Mouse (Mus musculus): ENCODE measurements around the gene Inpp5k. TPM values are rescaled to one million over a fixed set of nuclear protein-coding genes. Genes with fewer than 3 reads are reported as not detected.

The Inpp5k gene
- polyA plus RNA-seq, 1 experiment: 66.1 TPM

DNA sequence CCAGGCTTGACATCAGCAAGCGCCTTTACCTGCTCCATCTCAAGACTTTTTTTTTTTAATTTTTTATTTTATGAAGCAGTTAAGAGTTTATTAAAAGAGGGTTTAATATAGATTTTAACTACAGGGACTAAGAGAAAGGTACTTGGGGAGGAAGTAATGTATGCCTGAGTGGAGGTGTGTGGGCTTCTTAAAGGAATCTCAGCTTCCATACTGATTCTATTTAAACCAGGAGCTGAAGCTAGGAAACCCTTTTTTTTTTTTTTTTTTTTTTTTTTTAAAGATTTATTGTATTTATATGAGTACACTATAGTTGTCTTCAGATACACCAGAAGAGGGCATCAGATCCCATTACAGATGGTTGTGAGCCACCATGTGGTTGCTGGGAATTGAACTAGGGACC is 16.0 kb upstream of the Inpp5k start:
- no peak for TF ChIP-seq CTCF (IDR thresholded peaks at IDR 0.05; ENCODE audit: extremely low read depth, insufficient read depth, low read length)
- TF ChIP-seq POLR2A (IDR thresholded peaks at IDR 0.05; ENCODE audit: extremely low read depth, insufficient read depth, low read length): no peak
- H3K4me1 ChIP-seq (ENCODE audit: control insufficient read depth, insufficient read depth, low read length): peaks cover 3% of the 10 kb centered on the region
- H3K4me3 ChIP-seq (ENCODE audit: insufficient read depth, low read length): no peak overlapping the region
- no peak overlapping the region for H3K27ac ChIP-seq (ENCODE audit: insufficient read depth, low read length)

DNA sequence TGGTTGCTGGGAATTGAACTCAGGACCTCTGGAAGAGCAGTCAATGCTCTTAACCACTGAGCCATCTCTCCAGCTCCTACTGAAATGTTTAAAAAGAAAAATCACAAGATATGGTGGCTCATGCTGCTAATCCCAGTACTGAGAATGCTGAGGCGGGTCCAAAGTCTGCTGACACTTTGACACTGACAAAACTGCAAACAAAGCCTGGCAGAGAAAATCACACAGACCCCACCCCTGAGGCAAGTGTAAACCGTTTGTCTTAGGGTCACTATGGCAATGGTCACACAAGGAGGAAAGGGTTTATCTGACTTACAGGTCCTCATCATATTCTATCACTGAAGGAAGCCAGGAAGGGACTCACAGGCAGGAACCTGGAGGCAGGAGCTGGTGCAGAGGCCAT is 15.2 kb upstream of the Inpp5k start:
- TF ChIP-seq POLR2A (IDR thresholded peaks at IDR 0.05; ENCODE audit: extremely low read depth, insufficient read depth, low read length) (no peak), CTCF (IDR thresholded peaks at IDR 0.05; ENCODE audit: extremely low read depth, insufficient read depth, low read length) (no peak)
- Histone ChIP-seq H3K4me3 (ENCODE audit: insufficient read depth, low read length) (no peak overlapping the region), H3K27ac (ENCODE audit: insufficient read depth, low read length) (no peak overlapping the region), H3K4me1 (ENCODE audit: control insufficient read depth, insufficient read depth, low read length) (peaks cover 8% of the 10 kb centered on the region; the same call in 1 of the 2 replicates)

DNA sequence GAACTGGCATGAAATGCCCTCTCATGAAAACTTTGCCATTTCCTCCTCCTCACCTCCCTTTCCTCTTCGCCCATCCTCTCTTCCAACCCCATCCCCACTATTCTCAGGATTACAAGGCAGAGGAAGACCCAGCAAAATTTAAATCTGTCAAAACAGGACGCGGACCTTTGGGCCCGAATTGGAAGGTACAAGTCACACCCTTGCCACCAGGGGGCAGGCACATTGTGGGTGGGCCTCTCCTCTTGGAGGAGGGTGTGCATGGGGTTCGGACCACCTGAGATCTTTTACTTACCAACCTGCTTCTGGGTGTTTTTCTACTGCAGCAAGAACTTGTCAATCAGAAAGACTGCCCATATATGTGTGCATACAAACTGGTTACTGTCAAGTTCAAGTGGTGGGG is 11.7 kb upstream of the Inpp5k start:
- H3K27ac ChIP-seq (ENCODE audit: insufficient read depth, low read length): no peak overlapping the region
- TF ChIP-seq CTCF (IDR thresholded peaks at IDR 0.05; ENCODE audit: extremely low read depth, insufficient read depth, low read length): peak; percentile 32; the same call in 1 of the 2 replicates
- TF ChIP-seq POLR2A (IDR thresholded peaks at IDR 0.05; ENCODE audit: extremely low read depth, insufficient read depth, low read length): no peak
- H3K4me3 ChIP-seq (ENCODE audit: insufficient read depth, low read length): no peak overlapping the region
- H3K4me1 ChIP-seq (ENCODE audit: control insufficient read depth, insufficient read depth, low read length): peaks cover 8% of the 10 kb centered on the region; the same call in 1 of the 2 replicates

DNA sequence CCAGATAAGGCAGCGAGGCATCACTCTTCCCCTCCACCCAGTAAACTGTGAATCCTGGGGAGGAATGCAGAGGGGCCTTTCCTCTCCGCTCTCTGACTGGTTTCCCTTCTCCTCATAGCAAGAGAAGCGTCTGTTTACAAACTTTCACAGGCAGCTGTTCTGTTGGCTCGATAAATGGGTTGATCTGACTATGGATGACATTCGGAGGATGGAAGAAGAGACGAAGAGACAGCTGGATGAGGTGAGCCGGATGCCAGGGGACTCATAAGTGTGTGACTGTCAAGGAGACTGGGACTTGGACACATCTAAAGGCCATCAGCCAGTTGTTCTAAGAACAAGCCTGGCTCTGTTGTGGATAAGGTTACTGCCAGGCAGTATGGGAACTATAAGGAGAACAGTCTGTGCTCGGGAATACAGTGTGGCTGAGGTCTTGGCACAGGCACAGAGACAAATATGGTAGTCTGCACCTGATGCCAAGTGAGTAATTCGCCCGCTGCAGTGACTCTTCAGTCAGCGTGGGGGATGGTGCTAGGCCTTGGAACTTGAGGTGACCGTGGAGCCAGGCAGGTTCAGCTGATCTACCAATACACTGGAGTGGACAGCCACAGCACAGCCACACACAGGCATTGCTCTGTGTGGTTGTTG is 10.5 kb upstream of the Inpp5k start:
- TF ChIP-seq CTCF (IDR thresholded peaks at IDR 0.05; ENCODE audit: extremely low read depth, insufficient read depth, low read length) (no peak), POLR2A (IDR thresholded peaks at IDR 0.05; ENCODE audit: extremely low read depth, insufficient read depth, low read length) (no peak)

DNA sequence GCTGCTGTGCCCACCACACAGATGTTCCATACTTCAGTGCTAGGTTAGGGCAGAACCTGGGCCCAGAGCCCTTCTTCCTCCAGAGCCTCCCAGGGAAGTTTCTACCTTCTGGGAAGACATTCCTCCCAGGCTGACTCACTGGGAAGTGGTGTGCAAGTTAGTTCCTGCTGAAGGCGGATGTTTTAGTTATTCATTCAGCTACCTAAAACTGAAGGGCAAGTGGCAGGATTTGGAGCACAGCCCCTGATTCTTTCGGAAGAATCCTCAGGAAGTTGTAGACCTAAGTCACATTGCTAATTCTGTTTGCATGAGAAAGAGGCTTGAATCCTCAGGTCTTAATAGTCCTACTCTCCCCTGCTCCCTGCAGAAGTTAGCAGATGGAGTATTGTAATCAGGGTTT is 9.4 kb upstream of the Inpp5k start:
- TF ChIP-seq POLR2A (IDR thresholded peaks at IDR 0.05; ENCODE audit: extremely low read depth, insufficient read depth, low read length): no peak
- TF ChIP-seq CTCF (IDR thresholded peaks at IDR 0.05; ENCODE audit: extremely low read depth, insufficient read depth, low read length): no peak
- peak overlapping the region; percentile 57; the same call in 1 of the 2 replicates for H3K27ac ChIP-seq (ENCODE audit: insufficient read depth, low read length)
- H3K4me3 ChIP-seq (ENCODE audit: insufficient read depth, low read length): no peak overlapping the region
- H3K4me1 ChIP-seq (ENCODE audit: control insufficient read depth, insufficient read depth, low read length): peaks cover 10% of the 10 kb centered on the region; the same call in 1 of the 2 replicates

More for the DNA sequence above, 10.5 kb upstream of the Inpp5k start:
- H3K27ac ChIP-seq (ENCODE audit: insufficient read depth, low read length): no peak overlapping the region
- H3K4me3 ChIP-seq (ENCODE audit: insufficient read depth, low read length): no peak overlapping the region
- peaks cover 10% of the 10 kb centered on the region; the same call in 1 of the 2 replicates for H3K4me1 ChIP-seq (ENCODE audit: control insufficient read depth, insufficient read depth, low read length)

DNA sequence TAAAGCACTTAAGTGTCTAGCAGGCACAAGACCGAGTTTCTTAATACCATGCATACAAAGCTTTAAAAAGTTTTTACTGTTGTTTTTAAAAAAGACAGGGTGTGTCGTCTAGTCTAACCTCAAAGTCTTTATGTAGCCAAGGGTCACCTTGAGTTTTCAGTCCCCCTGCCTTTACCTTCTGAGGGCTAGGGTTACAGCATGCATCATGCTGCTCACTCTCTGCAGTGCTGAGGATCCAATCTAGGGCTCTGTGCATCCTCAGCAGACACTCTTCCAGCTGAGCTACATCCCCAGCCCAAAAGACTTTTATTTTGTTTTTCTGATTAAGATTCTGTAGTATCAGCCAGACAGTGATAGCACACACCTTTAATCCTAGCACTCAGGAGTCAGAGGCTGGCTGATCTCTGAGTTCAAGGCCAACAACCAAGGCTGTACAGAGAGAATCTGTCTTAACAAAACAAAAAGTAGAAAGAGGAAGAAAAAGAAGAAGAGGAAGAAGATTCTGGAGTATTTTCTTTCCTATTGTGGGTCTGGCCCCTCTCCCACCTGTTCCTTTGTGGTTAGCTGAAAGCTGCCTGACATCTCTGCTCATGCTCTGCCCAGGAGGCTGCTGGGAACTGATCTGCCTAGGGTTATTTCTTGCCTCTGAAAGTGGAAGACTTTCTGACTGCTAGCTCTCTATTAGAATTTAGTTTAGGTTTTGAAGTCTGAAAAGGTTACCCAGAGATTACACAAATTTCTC is 8.0 kb upstream of the Inpp5k start:
- no peak for TF ChIP-seq CTCF (IDR thresholded peaks at IDR 0.05; ENCODE audit: extremely low read depth, insufficient read depth, low read length)
- TF ChIP-seq POLR2A (IDR thresholded peaks at IDR 0.05; ENCODE audit: extremely low read depth, insufficient read depth, low read length): no peak
- H3K4me1 ChIP-seq (ENCODE audit: control insufficient read depth, insufficient read depth, low read length): peaks cover 10% of the 10 kb centered on the region; the same call in 1 of the 2 replicates
- no peak overlapping the region for H3K27ac ChIP-seq (ENCODE audit: insufficient read depth, low read length)
- no peak overlapping the region for H3K4me3 ChIP-seq (ENCODE audit: insufficient read depth, low read length)

DNA sequence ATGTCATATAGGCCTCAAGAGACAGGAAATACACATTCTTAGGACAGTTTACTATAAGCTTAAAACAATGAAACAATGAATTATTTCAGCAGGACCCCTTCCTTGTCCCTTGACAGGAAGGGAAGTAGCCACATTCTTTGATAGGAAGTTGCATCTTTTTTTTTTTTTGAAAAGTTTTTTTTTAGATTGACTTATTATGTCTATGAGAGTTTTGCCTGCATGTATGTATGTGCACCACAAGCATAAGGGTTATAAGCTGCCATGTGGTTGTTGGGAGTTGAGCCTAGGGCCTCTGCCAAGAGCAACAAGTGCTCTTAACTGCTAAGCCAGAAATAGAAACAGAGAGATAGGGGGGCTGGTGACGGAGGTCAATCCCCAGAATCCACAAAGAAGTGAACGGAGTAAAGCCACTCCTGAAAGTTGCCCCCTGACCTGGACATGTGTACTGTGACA is 6.7 kb upstream of the Inpp5k start:
- TF ChIP-seq POLR2A (IDR thresholded peaks at IDR 0.05; ENCODE audit: extremely low read depth, insufficient read depth, low read length) (no peak), CTCF (IDR thresholded peaks at IDR 0.05; ENCODE audit: extremely low read depth, insufficient read depth, low read length) (no peak)
- Histone ChIP-seq H3K27ac (ENCODE audit: insufficient read depth, low read length) (no peak overlapping the region), H3K4me3 (ENCODE audit: insufficient read depth, low read length) (no peak overlapping the region), H3K4me1 (ENCODE audit: control insufficient read depth, insufficient read depth, low read length) (peaks cover 10% of the 10 kb centered on the region; the same call in 1 of the 2 replicates)

DNA sequence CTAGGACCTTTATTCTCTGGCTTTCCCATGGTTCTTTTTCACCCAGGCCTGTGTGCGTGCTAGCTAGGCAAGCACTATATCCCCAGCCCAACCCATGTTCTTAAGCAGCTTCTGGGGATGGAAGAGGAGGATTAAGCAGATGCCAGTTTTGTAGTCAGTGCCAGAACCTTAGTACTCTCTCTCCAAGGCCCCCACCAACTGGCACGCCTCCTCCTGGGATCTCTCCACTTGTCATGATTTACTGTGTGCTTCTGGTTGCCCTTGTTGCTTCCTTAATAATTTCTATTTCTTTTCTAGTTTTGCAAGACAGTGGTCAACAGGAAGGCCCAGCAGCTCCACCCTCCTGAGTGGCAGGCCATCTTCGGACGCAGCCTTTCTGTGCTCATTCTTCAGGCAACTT is 5.0 kb upstream of the Inpp5k start:
- H3K4me3 ChIP-seq (ENCODE audit: insufficient read depth, low read length): no peak overlapping the region
- H3K27ac ChIP-seq (ENCODE audit: insufficient read depth, low read length): no peak overlapping the region
- TF ChIP-seq POLR2A (IDR thresholded peaks at IDR 0.05; ENCODE audit: extremely low read depth, insufficient read depth, low read length) (no peak), CTCF (IDR thresholded peaks at IDR 0.05; ENCODE audit: extremely low read depth, insufficient read depth, low read length) (no peak)
- H3K4me1 ChIP-seq (ENCODE audit: control insufficient read depth, insufficient read depth, low read length): peaks cover 2% of the 10 kb centered on the region; the same call in 1 of the 2 replicates

DNA sequence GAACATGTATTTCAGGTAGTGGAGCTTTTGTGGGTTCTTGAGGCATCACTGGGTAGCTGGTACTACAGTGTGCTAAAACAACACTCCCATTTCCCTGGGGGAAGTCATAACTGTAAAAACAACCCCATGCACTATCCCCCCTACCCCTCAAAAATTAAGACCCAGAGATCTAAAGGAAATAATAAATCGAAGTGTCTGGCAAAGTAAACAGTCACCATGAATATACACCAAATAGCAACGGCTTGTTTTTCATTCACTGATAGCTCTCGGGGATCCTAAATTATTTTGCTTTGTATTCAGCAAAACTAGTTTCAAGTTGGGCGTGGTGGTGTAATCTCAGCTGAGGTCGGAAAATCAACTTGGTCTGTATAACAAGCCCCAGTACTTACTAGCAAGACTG is 690 bp upstream of the Inpp5k start:
- Histone ChIP-seq H3K4me1 (ENCODE audit: control insufficient read depth, insufficient read depth, low read length) (peaks cover 6% of the 10 kb centered on the region; the same call in 1 of the 2 replicates), H3K27ac (ENCODE audit: insufficient read depth, low read length) (no peak overlapping the region), H3K4me3 (ENCODE audit: insufficient read depth, low read length) (peak overlapping the region; percentile 73; the same call in 1 of the 2 replicates)
- no peak for TF ChIP-seq CTCF (IDR thresholded peaks at IDR 0.05; ENCODE audit: extremely low read depth, insufficient read depth, low read length)
- no peak for TF ChIP-seq POLR2A (IDR thresholded peaks at IDR 0.05; ENCODE audit: extremely low read depth, insufficient read depth, low read length)

All from cortical plate, adult 2 months (tissue).